Mouse (Mus musculus) NIH3T3 (cell line): ENCODE results near the gene Zfp3.
A peak's percentile ranks its signal among the peaks of the same experiment; 100 is the strongest.

Experiments
- DNase-seq: peaks from one replicate; pipeline ENCODE4 v3.0.0-alpha.2; 2012; ENCODE audit warnings: low read depth

Gene Zfp3

DNA sequence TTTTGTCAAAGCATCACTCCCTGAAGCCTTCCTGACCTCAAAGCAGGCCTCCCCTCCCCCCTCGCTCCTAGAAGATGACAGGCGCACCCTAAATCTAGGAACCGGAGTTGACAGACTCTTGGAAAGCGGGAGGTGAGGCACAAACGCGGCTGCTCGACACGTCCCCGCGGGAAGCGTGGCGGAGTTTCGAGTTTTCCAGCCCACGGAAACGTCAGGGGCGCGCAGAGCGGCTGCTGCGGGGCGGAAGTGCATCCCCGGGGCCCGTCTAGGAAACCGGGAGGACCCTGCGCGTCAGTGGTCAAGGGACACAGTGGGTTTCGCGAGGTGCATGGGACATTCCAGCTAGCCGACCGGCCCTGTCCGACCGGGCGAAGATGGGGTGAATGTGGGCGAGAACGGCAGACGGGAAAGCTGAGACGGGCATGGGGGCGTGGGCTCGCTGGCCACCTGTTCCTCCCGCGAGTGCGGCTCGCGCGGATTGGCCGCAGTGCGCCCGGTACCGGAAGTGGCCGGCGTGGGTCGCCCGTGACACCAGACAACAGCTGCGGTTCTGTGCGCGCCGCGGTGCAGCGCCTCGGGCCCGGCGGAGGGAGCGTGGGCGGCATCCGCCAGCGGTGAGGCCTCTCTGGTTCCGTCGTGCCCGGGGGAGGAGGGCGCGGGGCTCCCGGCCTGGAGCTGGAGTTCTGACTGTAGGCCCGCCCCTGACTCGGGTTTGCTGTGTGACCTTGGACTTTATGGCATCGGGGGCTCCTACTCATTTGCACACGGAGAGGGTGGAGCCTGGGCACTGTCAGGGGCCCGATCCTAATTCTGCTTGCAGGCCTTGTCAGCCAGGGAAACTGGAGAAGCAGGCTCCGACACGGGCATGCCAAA is at the start of gene Zfp3:
TSS of gene Zfp3 (plus strand) at position 274 of the 873 bp plus-strand sequence.
- peak; percentile 61 for DNase-seq

- peak; percentile 82 for DNase-seq
Measured at GRCm38 (mm10) chr11:70715832-70716231, 48.2 kb upstream of the Zfp3 start.

- DNase-seq = no peak
Measured at GRCm38 (mm10) chr11:70718481-70718880, 45.5 kb upstream of the Zfp3 start.

- no peak for DNase-seq
Measured at GRCm38 (mm10) chr11:70720567-70720966, 43.4 kb upstream of the Zfp3 start.

DNA sequence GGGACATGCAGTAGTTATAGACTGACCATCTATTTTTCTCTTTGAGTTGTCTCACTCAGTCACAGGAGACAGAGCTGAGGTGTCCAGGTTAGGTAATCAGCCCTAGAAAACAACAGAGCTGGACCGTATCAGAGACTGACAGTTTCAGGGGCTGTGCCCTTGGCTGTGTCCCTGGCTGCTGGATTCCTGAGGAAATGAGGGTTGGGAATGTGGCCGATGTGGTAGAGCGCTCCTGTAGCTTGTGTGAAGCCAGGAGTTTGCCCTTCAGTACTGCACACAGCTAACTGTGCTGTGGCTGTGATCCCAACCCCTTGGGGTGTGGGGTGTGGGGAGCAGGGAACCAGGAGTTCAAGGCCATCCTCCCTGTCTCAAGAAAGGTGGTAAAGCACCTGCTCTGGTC is 42.9 kb upstream of the Zfp3 start:
- no peak for DNase-seq

- DNase-seq = no peak
Measured at GRCm38 (mm10) chr11:70724706-70725105, 39.3 kb upstream of the Zfp3 start.

DNA sequence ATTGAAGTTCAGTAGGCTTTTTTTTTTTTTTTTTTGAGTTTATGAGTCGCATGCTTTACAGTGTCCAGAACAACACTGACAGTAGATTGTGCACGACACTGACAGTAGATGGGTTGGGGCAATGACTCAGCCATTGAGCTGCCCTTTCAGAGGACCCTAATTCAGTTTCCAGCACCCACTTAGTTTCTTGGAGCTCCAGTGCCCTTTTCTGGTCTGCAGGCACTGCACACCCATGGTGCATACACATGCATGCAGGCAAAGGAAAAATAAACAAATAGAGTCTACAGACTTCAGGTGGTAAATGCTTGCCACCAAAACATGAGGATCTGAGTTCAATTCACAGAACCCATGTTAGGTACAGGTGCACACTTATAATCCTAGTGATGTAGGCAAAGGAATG is 37.4 kb upstream of the Zfp3 start:
- no peak for DNase-seq

- DNase-seq = no peak
Measured at GRCm38 (mm10) chr11:70727385-70727784, 36.6 kb upstream of the Zfp3 start.

DNA sequence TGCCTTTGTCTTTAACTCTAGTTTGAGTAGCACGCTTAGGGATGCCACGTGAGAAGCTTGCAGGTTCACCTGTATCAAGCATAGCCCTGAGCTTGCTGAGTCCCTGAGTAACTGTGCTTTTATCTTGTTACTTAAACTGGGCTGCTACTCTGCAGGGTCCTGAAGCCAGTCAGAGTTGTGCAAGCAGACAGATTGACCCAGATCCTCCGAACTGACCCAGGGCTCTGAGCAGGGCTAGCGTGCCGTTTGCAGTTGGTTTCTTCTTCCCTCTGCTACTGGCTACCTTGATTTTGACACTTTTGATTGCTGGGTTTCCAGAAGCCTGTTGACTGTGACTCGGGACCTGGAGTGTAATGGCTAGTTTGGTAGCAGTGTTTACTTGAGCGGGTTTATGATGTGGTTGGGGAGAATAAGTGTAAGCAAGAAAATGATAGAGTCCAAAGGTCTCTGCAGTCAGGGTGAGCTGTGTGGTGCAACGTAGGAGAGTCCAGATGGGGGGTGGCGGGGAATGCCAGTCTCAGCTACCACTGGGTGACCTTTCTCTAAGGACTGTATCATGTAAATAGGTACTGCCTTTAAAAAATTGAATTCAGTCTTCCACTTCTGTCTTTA is 33.5 kb upstream of the Zfp3 start:
- DNase-seq = no peak

DNA sequence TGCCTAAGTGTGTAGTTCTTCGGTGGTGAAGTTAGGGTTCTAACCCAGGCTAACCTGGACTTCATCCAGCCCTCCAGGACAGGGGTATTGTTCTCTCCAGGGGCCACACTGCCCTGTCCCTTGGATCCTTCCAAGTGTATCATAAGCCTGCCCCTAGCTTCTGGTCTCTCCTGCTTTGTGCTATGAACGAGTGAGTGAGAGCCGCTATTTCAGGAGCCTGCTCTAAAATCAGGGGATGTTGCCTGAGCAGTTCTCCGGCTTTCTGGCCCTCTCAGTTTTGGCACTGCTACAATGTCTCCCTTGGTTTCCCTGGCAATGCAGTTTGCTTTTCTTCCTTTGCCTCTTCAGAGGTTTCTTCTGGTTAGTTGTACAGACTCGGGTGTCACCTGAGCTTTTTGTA is 32.8 kb upstream of the Zfp3 start:
- no peak for DNase-seq

GRCm38 (mm10) chr11:70733256-70733655 is 30.8 kb upstream of the Zfp3 start:
- no peak for DNase-seq

GRCm38 (mm10) chr11:70737749-70738148 is 26.3 kb upstream of the Zfp3 start:
- DNase-seq = no peak

- no peak for DNase-seq
Measured at GRCm38 (mm10) chr11:70741603-70742002, 22.4 kb upstream of the Zfp3 start.

- no peak for DNase-seq
Measured at GRCm38 (mm10) chr11:70742117-70742516, 21.9 kb upstream of the Zfp3 start.

GRCm38 (mm10) chr11:70742581-70743459 is 21.2 kb upstream of the Zfp3 start:
- no peak for DNase-seq

DNA sequence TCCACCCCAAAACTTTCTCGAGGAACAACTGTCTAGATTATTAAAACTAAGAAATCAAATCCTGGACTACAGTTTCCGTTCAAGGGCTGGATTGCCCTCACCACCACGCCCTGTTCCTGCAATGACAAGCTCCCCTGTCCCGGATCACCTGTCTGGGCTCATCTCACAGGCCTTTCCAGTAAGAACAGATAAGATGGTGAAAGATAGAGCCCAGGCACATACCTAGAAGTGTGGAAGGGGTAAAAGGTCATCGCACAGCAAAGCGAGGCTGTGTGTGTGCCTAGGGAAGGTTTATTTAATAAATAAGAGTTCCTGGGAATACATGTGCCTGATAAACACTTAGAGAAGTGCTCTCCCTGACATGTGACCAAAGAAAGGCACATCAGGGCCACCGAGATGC is 18.4 kb upstream of the Zfp3 start:
- no peak for DNase-seq

DNA sequence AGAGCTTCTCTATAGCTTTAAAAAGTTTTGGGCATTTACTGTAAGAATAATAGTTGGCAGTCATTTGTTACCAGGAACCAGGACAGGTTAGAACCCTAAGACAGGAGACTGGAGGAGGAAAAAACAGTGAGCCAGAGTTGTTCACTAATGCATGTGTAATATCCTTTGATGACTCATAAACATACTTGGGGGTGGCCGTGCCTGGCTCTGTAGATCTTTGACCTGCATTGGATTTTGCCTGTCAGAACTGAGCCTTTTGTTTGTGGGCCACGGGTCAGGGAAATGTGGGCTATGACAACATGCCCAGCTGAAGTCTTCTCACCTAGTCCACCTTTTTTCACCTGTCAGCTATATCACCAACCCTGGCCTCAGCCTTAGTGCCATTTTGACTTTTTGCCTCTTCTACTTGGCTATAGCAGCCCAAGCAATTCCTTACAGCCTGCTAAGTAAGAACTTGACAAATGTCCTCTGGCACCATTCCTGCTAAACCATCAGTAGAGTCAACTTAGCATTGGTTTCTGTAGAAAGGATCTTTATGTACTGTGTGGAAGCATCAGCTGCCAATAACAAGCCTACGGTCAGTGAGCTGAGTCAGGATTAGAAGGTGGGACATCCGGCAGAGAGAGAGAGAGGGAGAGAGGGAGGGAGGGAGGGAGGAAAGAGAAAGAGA is 16.0 kb upstream of the Zfp3 start:
- peak; percentile 49 for DNase-seq

DNA sequence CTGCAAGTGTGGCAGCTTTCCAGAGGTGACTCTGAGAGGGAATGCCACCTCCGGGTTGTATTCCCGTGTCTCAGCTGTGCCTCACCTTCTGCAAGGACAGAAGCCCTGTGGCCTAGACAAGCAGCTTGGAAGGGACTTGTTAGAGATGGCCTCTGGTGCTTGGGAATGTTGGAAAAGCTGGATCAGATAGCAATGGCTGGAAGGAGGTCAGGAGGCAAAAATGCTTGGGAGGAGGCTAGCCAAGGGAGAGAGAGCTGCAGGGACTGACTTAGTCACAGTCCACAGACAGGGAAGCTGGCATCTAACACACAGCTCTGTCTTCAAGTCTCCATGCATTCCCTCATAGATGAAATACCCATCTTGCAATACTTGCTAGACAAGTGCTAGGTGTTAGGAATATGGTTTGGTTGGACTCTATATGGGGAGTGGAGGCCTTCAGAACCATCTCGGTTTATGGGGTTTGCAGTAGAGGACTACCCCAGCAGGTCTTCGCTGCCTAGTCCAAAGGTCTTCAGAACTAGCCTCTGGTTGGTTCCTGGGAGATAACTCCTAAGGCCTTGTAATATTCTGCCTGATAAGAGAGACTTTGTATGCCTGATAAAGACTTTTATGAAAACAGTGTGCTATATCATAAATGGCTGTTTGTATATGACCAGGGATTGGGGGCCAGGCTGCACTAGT is 11.5 kb upstream of the Zfp3 start:
- DNase-seq = no peak

- no peak for DNase-seq
Measured at GRCm38 (mm10) chr11:70753146-70753545, 10.9 kb upstream of the Zfp3 start.

DNA sequence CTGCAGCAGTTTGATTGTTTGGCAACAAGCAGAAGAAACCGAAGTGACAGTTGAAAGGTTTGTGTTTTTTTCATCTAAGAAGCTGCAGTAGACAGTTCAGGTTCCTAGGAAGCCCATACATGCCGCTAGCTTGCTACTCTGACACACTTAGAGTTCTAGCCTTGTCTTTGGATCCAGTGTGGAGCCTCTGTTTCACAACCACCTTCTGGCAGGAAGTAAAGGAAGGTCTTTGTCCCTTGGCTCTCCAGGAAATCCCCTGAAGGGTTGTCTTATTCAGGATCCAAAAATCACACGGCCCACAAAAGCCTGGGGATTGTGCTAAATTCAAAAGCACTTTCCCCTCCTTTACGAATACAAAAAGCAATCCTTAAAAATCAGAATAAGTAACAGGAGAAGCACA is 9.5 kb upstream of the Zfp3 start:
- DNase-seq = peak; percentile 20

GRCm38 (mm10) chr11:70754958-70755357 is 9.1 kb upstream of the Zfp3 start:
- no peak for DNase-seq
